Mouse (Mus musculus) CH12.LX (cell line): ENCODE data around the gene Gins3. TPM values are rescaled to one million over a fixed set of nuclear protein-coding genes. Genes with fewer than 3 reads are reported as not detected.

ENCODE experiments used
- DNase-seq: peaks from one replicate; pipeline ENCODE4 v3.0.0-alpha.2; 2013; ENCODE audit errors: extremely low read depth
- H3K27ac ChIP-seq: 2 replicates; pipeline ENCODE4 v1.5.1; 2012; ENCODE audit warnings: low read depth, mild to moderate bottlenecking, control low read depth, moderate library complexity; ENCODE audit not compliant: insufficient read depth
- H3K27me3 ChIP-seq: replicated peaks from 2 replicates; pipeline ENCODE3; 2012; ENCODE audit warnings: inconsistent platforms
- H3K36me3 ChIP-seq, 2 experiments: replicated peaks in 1 of 2; 2 replicates each; pipeline versions ENCODE3 to v1.6.1; 2012; ENCODE audit warnings: inconsistent platforms in 1 of 2, low read length in 1 of 2, mild to moderate bottlenecking in 1 of 2, mixed read lengths in 1 of 2, moderate library complexity in 1 of 2; ENCODE audit not compliant: control insufficient read depth in 1 of 2, insufficient read depth in 1 of 2
- H3K4me1 ChIP-seq, 2 experiments: 2 replicates each; pipeline ENCODE4 v1.6.1; 2012; ENCODE audit warnings: inconsistent platforms in 1 of 2, moderate library complexity in 1 of 2; ENCODE audit not compliant: insufficient read depth in 2 of 2, control insufficient read depth in 1 of 2
- H3K4me2 ChIP-seq: 2 replicates; pipeline ENCODE4 v1.6.1; 2012; ENCODE audit warnings: low read depth, mild to moderate bottlenecking, control low read depth; ENCODE audit not compliant: poor library complexity, insufficient read depth, severe bottlenecking
- H3K4me3 ChIP-seq, 3 experiments: fragments of 150-350 bp in 1 of 3; sonication (generic) in 1 of 3; replicated peaks in 1 of 3; 2 replicates each; pipeline versions ENCODE3 to v1.5.1; 2011 to 2012; ENCODE audit warnings: low read depth in 2 of 3, low read length in 2 of 3, mild to moderate bottlenecking in 2 of 3, moderate library complexity in 2 of 3, control low read depth in 1 of 3, improper control_type of control experiment in 1 of 3, inconsistent platforms in 1 of 3, mixed read lengths in 1 of 3; ENCODE audit not compliant: poor library complexity in 1 of 3
- H3K79me2 ChIP-seq: replicated peaks from 2 replicates; pipeline ENCODE4 v1.6.1; 2012; ENCODE audit warnings: mild to moderate bottlenecking, moderate library complexity; ENCODE audit not compliant: control insufficient read depth, poor library complexity, insufficient read depth, severe bottlenecking; ENCODE audit errors: extremely low read depth
- H3K9ac ChIP-seq: 2 replicates; pipeline ENCODE4 v1.6.1; 2012; ENCODE audit warnings: low read depth, mild to moderate bottlenecking, control low read depth, moderate library complexity; ENCODE audit not compliant: insufficient read depth
- H3K9me3 ChIP-seq: replicated peaks from 2 replicates; pipeline ENCODE3; 2012; ENCODE audit warnings: low read length, inconsistent platforms, mixed read lengths
- CHD1 ChIP-seq: IDR thresholded peaks from 2 replicates; pipeline ENCODE4 v1.6.1; 2012; ENCODE audit warnings: low read depth, low read length, improper control_type of control experiment, inconsistent platforms
- CHD2 ChIP-seq: IDR thresholded peaks from 2 replicates; pipeline ENCODE4 v1.6.1; 2011; ENCODE audit warnings: low read length, improper control_type of control experiment
- CTCF ChIP-seq, 2 experiments: IDR thresholded peaks in 1 of 2; conservative IDR thresholded peaks in 1 of 2; 2 replicates each; pipeline ENCODE4 v1.5.1; 2011 to 2012; ENCODE audit warnings: low read depth in 2 of 2, low read length in 2 of 2, improper control_type of control experiment in 1 of 2, inconsistent platforms in 1 of 2, mild to moderate bottlenecking in 1 of 2, moderate library complexity in 1 of 2
- E2F4 ChIP-seq: IDR thresholded peaks from 2 replicates; pipeline ENCODE4 v1.6.1; 2011; ENCODE audit warnings: low read depth, low read length, improper control_type of control experiment; ENCODE audit not compliant: insufficient replicate concordance
- ELF1 ChIP-seq: IDR thresholded peaks from 2 replicates; pipeline ENCODE4 v1.6.1; 2014; ENCODE audit warnings: low read depth, mild to moderate bottlenecking, inconsistent platforms, low read length, improper control_type of control experiment
- EP300 ChIP-seq: IDR thresholded peaks from 2 replicates; pipeline ENCODE4 v1.6.1; 2011; ENCODE audit warnings: low read length, improper control_type of control experiment
- ETS1 ChIP-seq: conservative IDR thresholded peaks from 2 replicates; pipeline ENCODE4 v1.6.1; 2012; ENCODE audit warnings: low read depth, mild to moderate bottlenecking, inconsistent platforms, low read length, improper control_type of control experiment, moderate library complexity
- GABPA ChIP-seq: IDR thresholded peaks from 2 replicates; pipeline ENCODE4 v1.6.1; 2012; ENCODE audit warnings: low read depth, low read length, improper control_type of control experiment, inconsistent platforms; ENCODE audit not compliant: insufficient replicate concordance
- HCFC1 ChIP-seq: IDR thresholded peaks from 2 replicates; pipeline ENCODE4 v1.6.1; 2012; ENCODE audit warnings: low read depth, mild to moderate bottlenecking, inconsistent platforms, low read length, improper control_type of control experiment
- IRF4 ChIP-seq: IDR thresholded peaks from 2 replicates; pipeline ENCODE4 v1.6.1; 2014; ENCODE audit warnings: low read depth, mild to moderate bottlenecking, inconsistent platforms, low read length, improper control_type of control experiment
- JUN ChIP-seq: IDR thresholded peaks from 2 replicates; pipeline ENCODE4 v1.6.1; 2011; ENCODE audit warnings: low read depth, mild to moderate bottlenecking, low read length, improper control_type of control experiment, moderate library complexity; ENCODE audit not compliant: insufficient read depth
- MAX ChIP-seq: IDR thresholded peaks from 2 replicates; pipeline ENCODE4 v1.6.1; 2011; ENCODE audit warnings: low read length, improper control_type of control experiment
- MAZ ChIP-seq: IDR thresholded peaks from 2 replicates; pipeline ENCODE4 v1.6.1; 2012; ENCODE audit warnings: low read depth, mild to moderate bottlenecking, inconsistent platforms, low read length, improper control_type of control experiment, moderate library complexity
- MXI1 ChIP-seq: IDR thresholded peaks from 2 replicates; pipeline ENCODE4 v1.6.1; 2011; ENCODE audit warnings: mild to moderate bottlenecking, low read depth, low read length, improper control_type of control experiment
- MYC ChIP-seq: IDR thresholded peaks from 2 replicates; pipeline ENCODE4 v1.6.1; 2011; ENCODE audit warnings: low read depth, mild to moderate bottlenecking, improper control_type of control experiment, low read length
- NELFE ChIP-seq: IDR thresholded peaks from 2 replicates; pipeline ENCODE4 v1.6.1; 2011; ENCODE audit warnings: low read depth, low read length, improper control_type of control experiment
- NRF1 ChIP-seq: IDR thresholded peaks from 2 replicates; pipeline ENCODE4 v1.6.1; 2014; ENCODE audit warnings: low read depth, mild to moderate bottlenecking, inconsistent platforms, low read length, improper control_type of control experiment, moderate library complexity
- PAX5 ChIP-seq: IDR thresholded peaks from 2 replicates; pipeline ENCODE4 v1.6.1; 2012; ENCODE audit warnings: low read length, inconsistent platforms, mixed read lengths
- POLR2A ChIP-seq: IDR thresholded peaks from 2 replicates; pipeline ENCODE4 v1.6.1; 2011; ENCODE audit warnings: low read depth, mild to moderate bottlenecking, improper control_type of control experiment, low read length
- POLR2AphosphoS2 ChIP-seq: IDR thresholded peaks from 2 replicates; pipeline ENCODE4 v1.6.1; 2011; ENCODE audit warnings: low read depth, low read length, improper control_type of control experiment
- SIN3A ChIP-seq: IDR thresholded peaks from 2 replicates; pipeline ENCODE4 v1.6.1; 2012; ENCODE audit warnings: low read length, improper control_type of control experiment, inconsistent platforms
- TBP ChIP-seq: conservative IDR thresholded peaks from 2 replicates; pipeline ENCODE4 v1.6.1; 2011; ENCODE audit warnings: low read depth, low read length, improper control_type of control experiment
- USF1 ChIP-seq: IDR thresholded peaks from 2 replicates; pipeline ENCODE4 v1.6.1; 2014; ENCODE audit warnings: low read depth, mild to moderate bottlenecking, inconsistent platforms, low read length, improper control_type of control experiment
- ZC3H11A ChIP-seq: IDR thresholded peaks from 2 replicates; pipeline ENCODE4 v1.6.1; 2012; ENCODE audit warnings: low read depth, mild to moderate bottlenecking, inconsistent platforms, low read length, improper control_type of control experiment
- ZKSCAN1 ChIP-seq: IDR thresholded peaks from 2 replicates; pipeline ENCODE4 v1.6.1; 2012; ENCODE audit warnings: low read depth, inconsistent platforms, low read length, improper control_type of control experiment, borderline replicate concordance
- ZMIZ1 ChIP-seq: IDR thresholded peaks from 2 replicates; pipeline ENCODE4 v1.6.1; 2012; ENCODE audit warnings: low read depth, mild to moderate bottlenecking, inconsistent platforms, low read length, improper control_type of control experiment
- ZNF384 ChIP-seq: IDR thresholded peaks from 2 replicates; pipeline ENCODE4 v1.6.1; 2012; ENCODE audit warnings: low read depth, low read length, improper control_type of control experiment, inconsistent platforms
- dilution Hi-C: fragments of 300-500 bp; cut with MboI; formaldehyde crosslinking; loops from 2 replicates; pipeline ENCODE4 v1.14.3; 2020; ENCODE audit warnings: low sequenced_read_pairs; ENCODE audit not compliant: extremely low pct_unique_long_range_greater_than_20kb, extremely low pct_ligation_motif_present
- in situ Hi-C: fragments of 300-500 bp; cut with MboI; formaldehyde crosslinking; loops from 3 replicates; pipeline ENCODE4 v1.14.3; 2019; ENCODE audit warnings: low sequenced_read_pairs, low pct_ligation_motif_present, low pct_unique_long_range_greater_than_20kb, mixed read lengths
- polyA plus RNA-seq: library from polyadenylated mRNA; unstranded; fragments of >175 nt; gene quantifications from 2 replicates; pipeline ENCODE4 v1.2.1, GENCODE M21; 2012; ENCODE audit warnings: low read depth; ENCODE audit not compliant: insufficient read length
- total RNA-seq, 2 experiments: library from RNA; depleted of rRNA; stranded (reverse); fragments of 300-350 nt in 1 of 2; fragments of >200 nt in 1 of 2; gene quantifications; 2 replicates each; pipeline ENCODE4 v1.2.3; 2012 to 2014

Gene Gins3
- total and polyA plus RNA-seq, 3 experiments: 10.4 to 18.0 (median 14.2) TPM

DNA sequence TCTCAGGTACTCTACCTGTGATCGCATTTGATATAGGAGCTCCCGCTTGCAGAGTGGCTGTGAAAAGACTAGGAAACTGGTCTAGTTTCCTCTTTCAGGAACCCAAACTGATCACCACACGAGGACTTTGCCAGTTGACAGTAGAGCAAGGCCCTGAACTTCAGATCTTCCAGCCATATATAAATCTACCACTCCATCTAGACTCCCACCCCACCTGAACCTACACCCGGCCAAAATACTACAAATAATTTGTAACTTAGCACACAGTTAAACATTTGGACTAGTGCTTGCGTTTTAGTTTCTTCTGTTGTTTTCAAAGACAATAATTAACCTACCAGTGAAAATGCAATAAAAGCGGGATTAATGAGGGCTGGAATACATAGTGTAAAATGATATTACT, 413 bp upstream of the Gins3 start:
- Histone ChIP-seq H3K27me3 (no peaks in the 10 kb centered on the region), H3K4me1 (peaks cover 0 to 23% of the 10 kb centered on the region in 2 experiments; a peak in 3 of 4 replicates), H3K9me3 (no peaks in the 10 kb centered on the region), H3K4me3 (peak overlapping the region in 1 of 3 experiments; percentile 87), H3K9ac (no peak overlapping the region), H3K79me2 (peaks cover 16% of the 10 kb centered on the region)
- in situ Hi-C loops: no loop called here
- no peak for DNase-seq
- TF ChIP-seq PAX5 (no peak), TBP (no peak), MAZ (no peak), POLR2A (no peak), MAX (no peak), ZMIZ1 (no peak), E2F4 (no peak), NRF1 (no peak), MYC (no peak), HCFC1 (no peak), USF1 (no peak), CHD1 (no peak), ELF1 (no peak)
- TF ChIP-seq, all 38 proteins: peak for 0
- Histone ChIP-seq H3K4me2 (no peak overlapping the region), H3K27ac (no peak overlapping the region), H3K36me3 (peaks cover 2 to 9% of the 10 kb centered on the region in 2 experiments)
- dilution Hi-C loops: no loop called here

DNA sequence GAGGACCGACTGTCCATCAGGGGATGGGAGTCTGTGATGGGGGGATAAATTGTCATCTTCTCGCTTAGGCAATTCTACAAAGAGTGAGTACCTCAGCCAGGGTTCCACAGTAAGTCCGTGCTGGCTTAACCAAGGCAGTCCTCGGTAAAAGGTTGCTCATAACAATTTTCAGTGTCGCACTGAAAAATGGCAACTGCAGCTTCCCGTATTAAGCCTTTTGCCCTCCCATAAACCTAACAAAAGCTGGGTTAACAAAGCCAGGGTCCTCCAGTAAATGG, 749 bp downstream of the Gins3 start:
- in situ Hi-C loops (no loop called here), dilution Hi-C loops (no loop called here)
- H3K27me3 ChIP-seq: no peaks in the 10 kb centered on the region
- no peak overlapping the region for H3K27ac ChIP-seq
- peaks cover 16% of the 10 kb centered on the region for H3K79me2 ChIP-seq
- peak overlapping the region; percentile 53; the same call in 1 of the 2 replicates for H3K4me2 ChIP-seq
- H3K4me1 ChIP-seq: peaks cover 0 to 23% of the 10 kb centered on the region in 2 experiments; a peak in 3 of 4 replicates
- TF ChIP-seq PAX5 (no peak), ZC3H11A (no peak), CHD1 (no peak), ELF1 (0 out of 2 replicates have a peak, but pooled peaks have one; percentile 2)
- peak overlapping the region; percentile 68 for H3K9ac ChIP-seq
- H3K36me3 ChIP-seq: peaks cover 5 to 19% of the 10 kb centered on the region in 2 experiments
- peak overlapping the region; percentile 70 to 90 (median 87) for H3K4me3 ChIP-seq
- no peaks in the 10 kb centered on the region for H3K9me3 ChIP-seq
- peak; percentile 26 for DNase-seq

DNA sequence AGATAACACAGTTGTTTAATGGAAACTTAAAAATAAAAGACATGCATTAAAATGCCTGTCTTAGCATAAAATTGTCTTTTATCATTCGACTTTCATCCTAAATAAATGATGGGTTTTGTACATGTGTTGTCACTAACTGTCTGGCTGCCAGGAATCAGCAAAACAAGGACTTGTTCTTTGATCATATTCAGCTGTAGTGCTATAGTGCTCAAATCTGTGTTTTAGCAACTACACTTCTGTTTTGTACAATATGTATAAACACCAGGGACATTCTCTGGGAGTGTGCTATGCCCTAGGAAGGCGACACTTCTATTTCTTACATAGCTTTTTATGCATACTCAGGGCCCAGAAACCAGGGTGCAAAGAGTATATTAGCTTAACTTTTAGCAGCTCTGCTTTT, 11.7 kb downstream of the Gins3 start:
- in situ Hi-C loops (no loop called here), dilution Hi-C loops (no loop called here)
- Histone ChIP-seq H3K36me3 (peaks cover 18 to 56% of the 10 kb centered on the region in 2 experiments), H3K9me3 (no peaks in the 10 kb centered on the region), H3K4me2 (no peak overlapping the region), H3K4me1 (no peaks in the 10 kb centered on the region), H3K79me2 (no peaks in the 10 kb centered on the region), H3K27ac (no peak overlapping the region), H3K27me3 (no peaks in the 10 kb centered on the region), H3K9ac (no peak overlapping the region), H3K4me3 (no peak overlapping the region)
- TF ChIP-seq HCFC1: no peak
- no peak for TF ChIP-seq CHD2
- TF ChIP-seq EP300: no peak
- no peak for TF ChIP-seq ETS1
- TF ChIP-seq POLR2A: no peak
- TF ChIP-seq PAX5: no peak
- no peak for TF ChIP-seq CHD1
- TF ChIP-seq CTCF (conservative IDR thresholded peaks at IDR 0.05 in 1 of 2, IDR thresholded peaks at IDR 0.05 in 1 of 2; ENCODE audit: low read depth in 2 of 2, low read length in 2 of 2): no peak
- TF ChIP-seq NELFE: no peak
- no peak for TF ChIP-seq JUN
- TF ChIP-seq POLR2AphosphoS2: no peak
- no peak for TF ChIP-seq GABPA
- no peak for TF ChIP-seq SIN3A
- TF ChIP-seq ZKSCAN1: no peak
- TF ChIP-seq ZC3H11A: no peak
- no peak for TF ChIP-seq ZNF384
- no peak for TF ChIP-seq TBP
- TF ChIP-seq MXI1: no peak
- TF ChIP-seq IRF4: no peak
- DNase-seq: no peak
